Mouse (Mus musculus): ENCODE measurements around the gene Osbpl10.

Osbpl10 gene

DNA sequence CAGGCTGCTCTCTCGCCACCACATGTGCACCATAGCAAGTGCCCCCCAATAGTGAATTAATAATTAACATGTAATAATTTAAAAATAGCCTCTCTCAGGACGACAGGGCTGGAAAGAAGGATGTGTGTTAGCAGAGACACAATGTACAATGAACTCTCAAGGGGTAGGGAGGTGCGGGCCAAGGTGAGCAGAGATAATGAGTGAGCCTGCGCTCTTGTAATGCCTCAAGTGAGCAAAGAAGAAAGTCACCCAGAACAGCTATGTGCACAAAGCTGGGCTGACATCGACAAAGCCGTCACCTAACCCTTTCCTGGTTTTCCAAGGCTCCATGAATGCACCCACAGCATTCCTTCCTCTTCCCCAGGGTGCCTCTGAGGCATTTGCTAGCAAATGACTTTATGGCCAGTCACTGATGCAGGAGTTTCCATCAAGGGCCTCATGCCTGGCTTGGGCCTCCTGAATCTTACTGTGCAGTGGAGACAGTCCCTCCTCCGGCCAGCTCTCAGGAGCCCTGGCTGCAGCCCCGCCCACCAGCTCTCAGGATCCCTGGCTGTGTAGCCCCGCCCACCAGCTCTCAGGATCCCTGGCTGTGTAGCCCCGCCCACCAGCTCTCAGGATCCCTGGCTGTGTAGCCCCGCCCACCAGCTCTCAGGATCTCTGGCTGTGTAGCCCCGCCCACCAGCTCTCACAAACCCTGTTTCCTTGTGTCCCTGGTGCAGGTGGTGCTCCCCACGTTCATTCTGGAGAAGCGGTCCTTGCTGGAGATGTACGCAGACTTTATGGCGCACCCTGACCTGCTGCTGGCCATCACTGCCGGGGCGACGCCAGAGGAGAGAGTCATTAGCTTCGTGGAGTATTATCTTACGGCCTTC, 237.7 kb downstream of the Osbpl10 start:
- peak; percentile 30 for DNase-seq (ENCODE audit: low spot score)

- DNase-seq (ENCODE audit: low spot score): no peak
Observed at GRCm38 (mm10) chr9:115217984-115218383, 239.6 kb downstream of the Osbpl10 start.

- no peak for DNase-seq (ENCODE audit: low spot score)
Observed at GRCm38 (mm10) chr9:115220466-115220865, 242.1 kb downstream of the Osbpl10 start.

GRCm38 (mm10) chr9:115221265-115221664, 242.9 kb downstream of the Osbpl10 start:
- DNase-seq (ENCODE audit: low spot score): no peak

GRCm38 (mm10) chr9:115224744-115225354, 246.5 kb downstream of the Osbpl10 start:
- DNase-seq (ENCODE audit: low spot score): no peak

DNA sequence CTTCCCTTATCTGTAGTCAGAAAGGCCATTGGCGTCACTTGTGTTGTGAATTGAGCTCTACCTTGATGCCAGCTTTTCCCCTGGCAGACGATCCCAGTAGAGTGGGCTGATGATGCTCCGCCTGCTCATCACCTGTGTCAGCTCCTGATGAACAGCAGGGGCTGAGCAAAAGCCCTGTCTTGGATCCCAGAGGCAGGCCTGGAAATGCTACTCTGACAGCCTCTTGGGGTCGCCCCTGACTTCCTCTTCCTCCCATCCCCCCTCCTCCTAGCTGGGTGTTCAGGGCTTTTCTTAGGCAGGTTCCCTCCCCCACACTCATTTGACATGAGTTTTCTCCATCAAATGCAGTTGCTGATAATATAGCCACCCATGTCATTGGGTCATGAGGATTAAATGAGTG, 250.8 kb downstream of the Osbpl10 start:
- DNase-seq (ENCODE audit: low spot score): no peak

DNA sequence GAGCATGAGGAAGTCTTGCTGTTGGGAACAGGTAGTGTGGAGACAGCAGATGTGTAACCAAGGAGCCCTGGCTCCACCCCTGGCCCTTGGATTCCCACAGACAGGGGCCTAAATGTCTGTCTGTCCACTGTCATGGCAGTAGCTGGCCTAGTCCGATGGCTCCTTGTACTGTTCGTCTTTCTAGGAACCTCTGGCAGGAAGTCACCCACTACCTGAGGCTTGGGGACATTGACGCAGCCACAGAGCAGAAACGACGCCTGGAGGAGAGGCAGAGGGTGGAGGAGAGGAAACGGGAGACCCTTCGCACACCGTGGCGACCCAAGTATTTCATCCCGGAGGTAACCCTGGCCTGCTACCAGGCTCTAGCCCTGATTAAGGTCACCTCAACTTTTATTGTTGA, 251.3 kb downstream of the Osbpl10 start:
- DNase-seq (ENCODE audit: low spot score): no peak

GRCm38 (mm10) chr9:115230141-115230540, 251.8 kb downstream of the Osbpl10 start:
- no peak for DNase-seq (ENCODE audit: low spot score)

DNA sequence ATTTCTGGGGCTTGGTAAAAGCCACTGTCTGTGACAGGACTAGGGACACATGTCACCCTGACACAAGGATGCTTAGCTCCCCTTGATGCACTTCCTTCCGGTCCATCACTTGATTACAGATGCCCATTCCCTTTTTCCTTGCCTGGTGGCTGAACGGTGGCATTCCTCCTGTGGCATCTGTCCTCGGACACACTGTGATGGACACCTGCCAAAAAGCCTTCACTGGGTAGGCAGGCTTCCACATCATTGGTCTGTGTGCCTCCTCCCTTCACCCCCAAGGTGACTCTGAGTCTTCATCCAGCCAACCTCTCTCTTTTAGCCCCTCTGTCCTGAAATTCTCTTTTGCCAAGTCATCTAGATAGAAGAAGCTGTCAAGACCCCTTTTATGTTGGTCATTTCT, 253.1 kb downstream of the Osbpl10 start:
- DNase-seq (ENCODE audit: low spot score): no peak

GRCm38 (mm10) chr9:115233721-115234120, 255.4 kb downstream of the Osbpl10 start:
- DNase-seq (ENCODE audit: low spot score): no peak

DNA sequence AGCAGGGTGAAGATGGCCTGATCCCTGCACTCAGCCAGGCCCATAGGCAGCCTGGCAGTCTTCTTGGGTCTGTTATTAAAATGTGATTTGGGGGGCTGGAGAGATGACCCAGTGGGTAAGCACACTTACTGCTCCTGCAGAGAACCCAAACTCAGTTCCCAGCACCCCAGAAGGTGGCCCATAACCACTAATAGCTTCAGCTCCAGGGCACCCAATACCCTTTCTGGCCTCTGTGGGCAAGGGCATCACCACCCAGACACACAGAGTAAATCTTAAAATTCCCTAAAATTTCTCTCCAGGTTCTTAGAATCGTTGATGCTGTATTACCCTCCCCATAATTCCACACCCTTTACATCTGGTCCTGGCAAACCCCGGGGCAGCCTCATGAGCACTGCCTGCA, 256.2 kb downstream of the Osbpl10 start:
- DNase-seq (ENCODE audit: low spot score): no peak

GRCm38 (mm10) chr9:115236352-115236841, 258.0 kb downstream of the Osbpl10 start:
- DNase-seq (ENCODE audit: low spot score): peak; percentile 26

DNA sequence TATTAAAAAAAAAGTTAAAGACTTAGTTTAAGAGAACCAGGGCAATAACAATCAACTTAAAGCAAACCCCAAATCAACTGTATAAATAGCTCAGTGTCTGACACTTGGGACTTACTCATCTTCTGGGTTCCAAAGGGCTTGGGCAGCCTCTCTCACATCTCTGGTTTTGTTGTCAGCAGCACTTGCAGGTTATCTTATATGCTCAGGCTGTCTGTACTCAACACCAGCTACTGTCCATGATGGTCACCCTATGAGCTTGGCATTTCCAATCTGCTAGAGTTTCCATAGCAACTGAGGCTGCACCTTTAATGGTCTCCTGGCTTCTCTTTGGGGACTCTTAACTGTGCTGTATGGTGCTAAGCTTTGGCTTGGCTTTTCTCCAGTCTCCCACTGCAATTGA, 259.6 kb downstream of the Osbpl10 start:
- no peak for DNase-seq (ENCODE audit: low spot score)

DNA sequence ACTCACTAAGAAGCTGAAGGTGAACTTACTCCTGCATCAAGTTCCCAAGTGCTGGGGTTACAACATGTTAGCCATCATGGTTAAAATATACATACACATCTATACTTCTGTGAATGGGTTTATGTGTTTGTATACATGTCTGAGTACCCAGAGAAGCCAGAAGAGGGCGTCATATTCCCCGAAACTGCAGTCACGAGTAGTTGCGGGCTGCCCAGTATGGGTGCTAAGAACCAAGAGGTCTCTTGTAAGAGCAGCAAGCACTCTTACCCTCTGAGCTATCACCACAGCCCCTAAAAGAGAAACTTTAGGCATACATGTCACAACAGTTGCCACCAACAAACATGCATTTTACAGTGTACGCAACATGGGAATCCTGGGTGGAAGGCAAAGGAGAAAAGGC, 261.5 kb downstream of the Osbpl10 start:
- DNase-seq (ENCODE audit: low spot score): no peak

- DNase-seq (ENCODE audit: low spot score): no peak
Observed at GRCm38 (mm10) chr9:115243630-115244029, 265.3 kb downstream of the Osbpl10 start.

GRCm38 (mm10) chr9:115245092-115245491, 266.7 kb downstream of the Osbpl10 start:
- no peak for DNase-seq (ENCODE audit: low spot score)

DNA sequence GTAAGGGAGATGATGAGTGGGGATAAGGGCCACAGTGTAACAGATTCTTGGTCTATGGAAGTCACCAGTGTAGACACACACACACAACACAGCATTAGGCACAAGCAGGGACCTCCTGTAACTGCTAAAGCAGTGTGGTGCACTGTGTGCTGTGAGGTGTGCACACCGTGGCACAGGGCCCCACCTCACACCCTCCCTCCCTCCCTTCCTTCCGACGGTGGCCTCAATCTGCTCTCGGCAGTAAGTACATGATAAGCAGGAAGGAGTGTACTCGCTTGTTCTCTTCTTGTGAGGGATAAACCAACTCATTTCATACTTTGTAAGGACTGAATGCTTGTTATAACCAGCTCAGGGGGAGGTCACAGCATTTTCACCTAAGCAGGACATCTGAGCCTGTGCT, 270.8 kb downstream of the Osbpl10 start:
- no peak for DNase-seq (ENCODE audit: low spot score)

- no peak for DNase-seq (ENCODE audit: low spot score)
Observed at GRCm38 (mm10) chr9:115257733-115258286, 279.4 kb downstream of the Osbpl10 start.

DNA sequence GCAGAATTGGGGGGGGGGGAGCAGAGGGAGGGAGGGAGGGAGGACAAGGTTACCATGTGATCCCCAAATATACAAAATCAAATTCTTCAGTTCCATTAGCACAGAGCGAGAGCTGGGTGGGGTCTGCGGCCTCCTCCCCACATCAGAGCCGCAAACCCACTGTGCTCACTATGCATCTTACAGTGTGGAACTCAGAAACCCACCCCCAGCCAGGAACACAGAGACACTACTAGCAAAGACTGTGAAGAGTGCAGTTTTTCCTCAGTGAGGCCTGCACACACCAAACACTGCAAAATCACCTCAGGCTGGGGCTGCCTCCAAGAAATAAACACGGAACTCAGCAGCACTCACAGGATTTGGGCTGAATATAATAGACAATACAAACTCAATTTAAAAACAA, 281.5 kb downstream of the Osbpl10 start:
- no peak for DNase-seq (ENCODE audit: low spot score)

DNA sequence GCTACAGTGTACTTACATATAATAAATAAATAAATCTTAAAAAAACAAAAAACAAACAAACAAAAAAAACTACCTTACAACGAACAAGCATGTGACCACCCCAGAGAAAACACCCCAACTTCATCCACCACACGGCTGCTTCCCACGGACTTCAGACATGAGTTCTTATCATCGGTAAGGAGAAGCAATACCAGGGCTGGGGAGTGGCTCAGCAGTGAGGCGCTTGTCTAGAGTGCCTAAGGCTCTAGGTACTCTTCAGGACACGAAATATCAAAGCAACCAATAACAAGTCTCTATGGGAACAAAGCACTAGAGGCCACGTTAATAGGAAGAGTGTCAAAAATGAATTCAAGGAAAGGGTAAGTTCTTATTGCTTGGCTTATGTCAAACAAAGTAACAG, 282.1 kb downstream of the Osbpl10 start:
- DNase-seq (ENCODE audit: low spot score): no peak

- DNase-seq (ENCODE audit: low spot score): no peak
Observed at GRCm38 (mm10) chr9:115261456-115261855, 283.1 kb downstream of the Osbpl10 start.

GRCm38 (mm10) chr9:115261896-115262295, 283.5 kb downstream of the Osbpl10 start:
- DNase-seq (ENCODE audit: low spot score): no peak

- no peak for DNase-seq (ENCODE audit: low spot score)
Observed at GRCm38 (mm10) chr9:115271556-115271955, 293.2 kb downstream of the Osbpl10 start.

All from urinary bladder, postnatal 14 days (tissue).